In the genomic region with DNA sequence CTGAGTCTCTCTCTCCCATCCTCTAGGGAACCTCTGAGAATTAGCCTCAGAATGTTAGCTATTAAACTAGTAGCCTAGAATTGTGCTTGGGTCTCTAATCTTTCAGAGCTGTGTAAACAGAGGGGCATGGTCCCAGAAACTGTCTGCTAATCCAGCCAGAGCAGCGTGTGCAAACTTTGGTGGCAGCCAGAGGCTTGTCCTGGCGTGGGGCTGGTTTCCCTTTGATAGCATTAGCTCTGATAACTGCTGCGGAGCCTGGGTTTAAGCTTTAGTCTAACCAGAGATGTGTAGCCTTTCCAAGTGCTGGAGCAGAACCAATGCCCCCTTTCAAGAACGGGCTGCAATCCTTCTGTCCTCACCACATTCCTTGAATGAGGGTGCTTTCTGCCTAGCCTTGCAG, we compare ENCODE assay signal across 12 mouse cellular contexts. TPM values are rescaled to one million over a fixed set of nuclear protein-coding genes. Genes with fewer than 3 reads are reported as not detected.
DNase-seq lines count a peak whose midpoint lies in the region; ATAC-seq and TF ChIP-seq lines count a peak whose summit lies in the region.
"Had no signal": no experiment of that assay in that cellular context is flagged by ENCODE, and none has a peak within 500 bp of the region (broad histone marks: within the 10 kb centered on the region; RNA-seq: fewer than 3 reads in every experiment).

No protein-coding gene starts in this region.

- H3K27ac ChIP-seq in kidney, embryonic 15.5 days, result peak overlapping the region; percentile 45; the same call in 1 of the 2 replicates
- H3K27ac ChIP-seq in forebrain, embryonic 16.5 days (ENCODE audit: low read length), result no peak overlapping the region
- 0 out of 2 replicates have a peak overlapping the region, but pooled peaks have one; percentile 44 for H3K27ac ChIP-seq in heart, postnatal 0 days (ENCODE audit: low read depth)
- H3K27ac ChIP-seq: embryonic facial prominence, embryonic 15.5 days had no signal

- no peak for TF ChIP-seq EP300 in heart, postnatal 0 days (IDR thresholded peaks at IDR 0.05; ENCODE audit: low read depth)

- no peaks in the 10 kb centered on the region for H3K36me3 ChIP-seq in kidney, embryonic 15.5 days
- no peaks in the 10 kb centered on the region for H3K36me3 ChIP-seq in forebrain, embryonic 16.5 days (ENCODE audit: control insufficient read depth, insufficient read depth)
- no peaks in the 10 kb centered on the region for H3K36me3 ChIP-seq in heart, postnatal 0 days (replicated peaks; ENCODE audit: control insufficient read depth, insufficient read depth, low read length)
- H3K36me3 ChIP-seq: embryonic facial prominence, embryonic 15.5 days had no signal

- H3K4me3 ChIP-seq in kidney, embryonic 15.5 days (replicated peaks), result no peak overlapping the region
- H3K4me3 ChIP-seq in forebrain, embryonic 16.5 days (replicated peaks; ENCODE audit: low read length), result no peak overlapping the region
- H3K4me3 ChIP-seq in heart, postnatal 0 days (ENCODE audit: low read depth, low read length), result no peak overlapping the region
- H3K4me3 ChIP-seq: embryonic facial prominence, embryonic 15.5 days had no signal

- peaks cover 10% of the 10 kb centered on the region; the same call in 1 of the 2 replicates for H3K27me3 ChIP-seq in kidney, embryonic 15.5 days
- H3K27me3 ChIP-seq in forebrain, embryonic 16.5 days (replicated peaks; ENCODE audit: control insufficient read depth, insufficient read depth, low read length), result peaks cover 2% of the 10 kb centered on the region; the same call in 1 of the 2 replicates
- no peaks in the 10 kb centered on the region for H3K27me3 ChIP-seq in heart, postnatal 0 days (ENCODE audit: control insufficient read depth, insufficient read depth, low read length)
- H3K27me3 ChIP-seq: embryonic facial prominence, embryonic 15.5 days had no signal

- no peak for DNase-seq in kidney, adult 8-10 months
- no peak for DNase-seq in heart, postnatal 0 days (ENCODE audit: low spot score)
- no peak for DNase-seq in urinary bladder, postnatal 14 days (ENCODE audit: low spot score)
- DNase-seq in adrenal gland, postnatal 36 days, result no peak
- DNase-seq: right cerebral cortex, adult 18-20 months had no signal

- no peak for ATAC-seq in kidney, embryonic 15.5 days (replicated peaks; ENCODE audit: low FRiP score)
- ATAC-seq in forebrain, embryonic 16.5 days, result peak; percentile 64; the same call in 1 of the 2 replicates
- ATAC-seq in heart, postnatal 0 days (ENCODE audit: insufficient read depth, low read depth), result no peak
- ATAC-seq in megakaryocyte progenitor cell, adult 5-6 weeks (replicated peaks; ENCODE audit: poor library complexity), result peak; percentile 36; the same call in 1 of the 2 replicates
- ATAC-seq: activated CD4-positive, CD25-positive, alpha-beta regulatory T cell, adult 4 months; inflammation-experienced regulatory T-cells, adult 6 months; lung, postnatal 0 days had no signal

- peaks cover 14% of the 10 kb centered on the region for H3K4me1 ChIP-seq in kidney, embryonic 15.5 days
- peaks cover 5% of the 10 kb centered on the region for H3K4me1 ChIP-seq in forebrain, embryonic 16.5 days (replicated peaks; ENCODE audit: control insufficient read depth, insufficient read depth, low read length)
- peaks cover 20% of the 10 kb centered on the region for H3K4me1 ChIP-seq in heart, postnatal 0 days (ENCODE audit: control insufficient read depth, insufficient read depth)
- H3K4me1 ChIP-seq: embryonic facial prominence, embryonic 15.5 days had no signal

- H3K9ac ChIP-seq in kidney, embryonic 15.5 days, result no peak overlapping the region
- no peak overlapping the region for H3K9ac ChIP-seq in forebrain, embryonic 16.5 days (replicated peaks; ENCODE audit: low read depth, low read length)
- H3K9ac ChIP-seq in heart, postnatal 0 days (replicated peaks; ENCODE audit: low read depth, low read length), result no peak overlapping the region
- H3K9ac ChIP-seq: embryonic facial prominence, embryonic 15.5 days had no signal

- no peak overlapping the region for H3K4me2 ChIP-seq in kidney, embryonic 15.5 days
- H3K4me2 ChIP-seq in forebrain, embryonic 16.5 days (ENCODE audit: low read length), result no peak overlapping the region
- H3K4me2 ChIP-seq in heart, postnatal 0 days (ENCODE audit: low read depth, low read length), result peak overlapping the region; percentile 26
- H3K4me2 ChIP-seq: embryonic facial prominence, embryonic 15.5 days had no signal

- H3K9me3 ChIP-seq in kidney, embryonic 15.5 days (replicated peaks), result no peaks in the 10 kb centered on the region
- H3K9me3 ChIP-seq in forebrain, embryonic 16.5 days (ENCODE audit: control insufficient read depth, low read length), result no peaks in the 10 kb centered on the region
- H3K9me3 ChIP-seq in heart, postnatal 0 days (replicated peaks; ENCODE audit: control insufficient read depth, low read length), result no peaks in the 10 kb centered on the region
- H3K9me3 ChIP-seq: embryonic facial prominence, embryonic 15.5 days had no signal

- no peak for TF ChIP-seq CTCF in heart, postnatal 0 days (IDR thresholded peaks at IDR 0.05; ENCODE audit: low read depth)

- WGBS in kidney, embryonic 15.5 days, result 35% methylated on average over 4 of the region's 4 CpGs
- 7% methylated on average over 4 of the region's 4 CpGs for WGBS in forebrain, embryonic 16.5 days
- 14% methylated on average over 4 of the region's 4 CpGs for WGBS in heart, postnatal 0 days

RNA-seq across cellular contexts. Expression of gene Asb4, which starts 11.8 kb away (rescaled TPM):
- 25.4 and 27.6 TPM in 2 replicates for polyA plus RNA-seq in kidney, embryonic 15.5 days (2015; fragmentation: Nextera tagmentation; extraction: Ambion mirVana)
- 10.8 and 16.4 TPM in 2 replicates for polyA plus RNA-seq in forebrain, embryonic 16.5 days (2015; fragmentation: Nextera tagmentation; extraction: Ambion mirVana)
- 6.5 and 9.0 TPM in 2 replicates for total RNA-seq in heart, postnatal 0 days (2014; rRNA removed; ENCODE audit: low replicate concordance)
- 10.6 and 12.9 TPM in 2 replicates for polyA plus RNA-seq in heart, postnatal 0 days (2015; fragmentation: Nextera tagmentation; extraction: Ambion mirVana)
- total RNA-seq in megakaryocyte progenitor cell, adult 5-6 weeks (2015), result 0.07 TPM in 1 of 2 replicates, not detected in the other
- total RNA-seq in megakaryocyte progenitor cell, adult 5-6 weeks (2017), result 0.14 TPM in 1 of 2 replicates, not detected in the other
- 1 to 10 TPM; 3.1 to 5.2 TPM for total RNA-seq in adrenal gland, postnatal 36 days (2021)
- polyA plus RNA-seq: activated CD4-positive, CD25-positive, alpha-beta regulatory T cell, adult 4 months had no signal

Comparison
In these comparisons a context has a peak if more than half of its experiments do, and no peak if none do; other contexts are left out.
1. ATAC-seq: peak in forebrain, embryonic 16.5 days (single experiment) and megakaryocyte progenitor cell, adult 5-6 weeks (single experiment); none in kidney, embryonic 15.5 days (single experiment) and heart, postnatal 0 days (single experiment).